ENCODE assay signal across 25 mouse cellular contexts in the genomic region with DNA sequence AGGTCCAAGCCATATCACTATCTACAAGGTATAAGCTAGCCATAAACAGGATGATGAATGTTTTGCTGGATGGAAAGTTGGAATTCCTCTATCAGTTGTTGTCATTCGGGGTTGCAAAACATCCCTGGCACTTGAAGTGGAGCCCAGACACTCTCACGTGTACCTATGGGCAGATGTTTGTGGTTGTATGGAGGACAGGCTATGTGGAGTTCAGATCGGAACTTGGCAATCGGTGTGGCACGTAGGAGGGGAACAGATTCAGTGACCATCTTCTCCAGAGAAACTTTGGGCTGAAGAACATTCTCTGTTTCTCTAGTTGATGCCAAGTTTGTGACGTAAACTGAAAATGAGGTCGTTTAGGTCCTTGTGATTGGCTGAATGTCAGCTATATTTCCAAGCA. TPM values are rescaled to one million over a fixed set of nuclear protein-coding genes. Genes with fewer than 3 reads are reported as not detected.
A peak's percentile ranks its signal among the peaks of the same experiment; 100 is the strongest.
DNase-seq lines count a peak whose midpoint lies in the region; ATAC-seq lines count a peak whose summit lies in the region.
"Had no signal": no experiment of that assay in that cellular context is flagged by ENCODE, and none has a peak within 500 bp of the region (broad histone marks: within the 10 kb centered on the region; RNA-seq: fewer than 3 reads in every experiment).

No protein-coding gene starts in this region.

- no peak for ATAC-seq in kidney, embryonic 16.5 days (ENCODE audit: low FRiP score, low TSS enrichment)
- ATAC-seq: CD4-positive, CD25-positive, alpha-beta regulatory T cell, adult 4 months; forebrain, embryonic 14.5 days; forebrain, embryonic 16.5 days had no signal

- no peak overlapping the region for H3K9ac ChIP-seq in kidney, embryonic 16.5 days (replicated peaks; ENCODE audit: low read length)
- H3K9ac ChIP-seq: embryonic facial prominence, embryonic 13.5 days; embryonic facial prominence, embryonic 15.5 days; forebrain, embryonic 12.5 days had no signal

- no peaks in the 10 kb centered on the region for H3K27me3 ChIP-seq in kidney, embryonic 16.5 days (ENCODE audit: insufficient read depth, low read length)
- H3K27me3 ChIP-seq: CH12.LX; embryonic facial prominence, embryonic 13.5 days; embryonic facial prominence, embryonic 15.5 days; forebrain, embryonic 12.5 days had no signal

- 85% methylated on average over 7 of the region's 7 CpGs for WGBS in kidney, embryonic 16.5 days

- H3K4me3 ChIP-seq in kidney, embryonic 16.5 days (ENCODE audit: low read length): no peak overlapping the region
- H3K4me3 ChIP-seq: embryonic facial prominence, embryonic 13.5 days; embryonic facial prominence, embryonic 15.5 days; erythroblast, embryonic 14.5 days; forebrain, embryonic 10.5 days; forebrain, embryonic 12.5 days had no signal

- peak; percentile 49 for DNase-seq in ovary, adult 18-20 months (ENCODE audit: low spot score)
- DNase-seq in ovary, postnatal 10 days (ENCODE audit: low spot score): no peak
- peak; percentile 54 for DNase-seq in 3T3-L1 (ENCODE audit: low read depth, low spot score)
- peak; percentile 68 for DNase-seq in NIH3T3 (ENCODE audit: low read depth)
- no peak for DNase-seq in gastrocnemius, adult 18-20 months (ENCODE audit: low spot score)
- DNase-seq: adrenal gland, adult 8-10 months; adrenal gland, postnatal 25 days; B cell, adult 2 months; cerebellum, adult 11 months; cerebellum, adult 18-20 months; cerebellum, adult 8-10 months; cerebellum, adult 9-11 months; cerebellum, postnatal 14 days; cerebellum, postnatal 36 days; embryo, embryonic 11 days had no signal

- no peak overlapping the region for H3K27ac ChIP-seq in kidney, embryonic 16.5 days (ENCODE audit: low read length)
- H3K27ac ChIP-seq: embryonic facial prominence, embryonic 13.5 days; embryonic facial prominence, embryonic 15.5 days; forebrain, embryonic 10.5 days; forebrain, embryonic 12.5 days had no signal

- no peaks in the 10 kb centered on the region for H3K9me3 ChIP-seq in kidney, embryonic 16.5 days (ENCODE audit: low read length)
- H3K9me3 ChIP-seq: embryonic facial prominence, embryonic 13.5 days; embryonic facial prominence, embryonic 15.5 days; forebrain, embryonic 10.5 days; forebrain, embryonic 12.5 days had no signal

- H3K36me3 ChIP-seq in kidney, embryonic 16.5 days (ENCODE audit: insufficient read depth, low read length): no peaks in the 10 kb centered on the region
- H3K36me3 ChIP-seq: embryonic facial prominence, embryonic 13.5 days; embryonic facial prominence, embryonic 15.5 days; forebrain, embryonic 10.5 days had no signal

- no peak overlapping the region for H3K4me2 ChIP-seq in kidney, embryonic 16.5 days (replicated peaks; ENCODE audit: low read depth, low read length)
- H3K4me2 ChIP-seq: embryonic facial prominence, embryonic 13.5 days; embryonic facial prominence, embryonic 15.5 days; forebrain, embryonic 12.5 days had no signal

- H3K4me1 ChIP-seq in kidney, embryonic 16.5 days (ENCODE audit: insufficient read depth, low read length): no peaks in the 10 kb centered on the region
- H3K4me1 ChIP-seq: embryonic facial prominence, embryonic 15.5 days; forebrain, embryonic 10.5 days; forebrain, embryonic 12.5 days had no signal

RNA-seq across cellular contexts. Expression of a gene that starts 51.2 kb away (rescaled TPM):
- total RNA-seq in gastrocnemius, adult 18-20 months (2021): under 1 TPM; 0.45 to 0.82 TPM
- 24.5 and 27.8 TPM in 2 replicates for polyA plus RNA-seq in kidney, embryonic 16.5 days (2015; fragmentation: Nextera tagmentation; extraction: Ambion mirVana)
- total RNA-seq: CH12.LX had no signal
- polyA plus RNA-seq: CD4-positive, CD25-positive, alpha-beta regulatory T cell, adult 4 months had no signal

Comparison
In these comparisons a context has a peak if more than half of its experiments do, and no peak if none do; other contexts are left out.
1. DNase-seq: peak in ovary, adult 18-20 months (single experiment), 3T3-L1 (single experiment) and NIH3T3 (single experiment); none in ovary, postnatal 10 days (single experiment) and gastrocnemius, adult 18-20 months (single experiment).